Mouse (Mus musculus): ENCODE data around the gene Aldh1l1.

DNA sequence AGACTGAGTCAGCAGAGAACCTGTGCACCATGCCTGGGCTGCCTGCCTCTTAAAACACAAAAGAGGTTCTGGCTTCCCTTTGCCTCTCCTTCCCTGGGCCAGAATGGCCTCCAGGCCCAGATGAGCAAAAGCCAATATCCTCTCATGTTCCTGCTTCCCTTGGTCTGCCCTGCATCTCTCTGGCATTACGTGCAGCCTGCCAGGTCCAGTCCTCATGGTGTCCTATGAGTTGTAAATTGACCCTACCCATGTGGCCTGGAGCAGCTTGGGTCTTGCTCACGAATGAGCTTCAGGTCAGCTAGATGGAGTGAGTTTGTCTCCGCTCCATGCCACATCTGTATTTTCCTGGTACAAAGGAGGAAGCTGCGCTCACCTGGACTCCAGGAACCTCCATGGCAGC lies 110.8 kb downstream of the Aldh1l1 start:
- TF ChIP-seq CTCF (IDR thresholded peaks at IDR 0.05; ENCODE audit: low read depth, low read length): no peak
- TF ChIP-seq POLR2A (IDR thresholded peaks at IDR 0.05; ENCODE audit: extremely low read depth, insufficient read depth, low read length): no peak

Measured in liver, adult 2 months (tissue).